Mouse (Mus musculus) heart, postnatal 0 days (tissue): ENCODE results near the gene Abi1.

Experiments
- CTCF ChIP-seq: IDR thresholded peaks from 2 replicates; pipeline ENCODE4 v1.5.1; 2016; ENCODE audit warnings: antibody characterized with exemption, control low read depth, low read depth
- EP300 ChIP-seq: IDR thresholded peaks from 2 replicates; pipeline ENCODE4 v1.6.1; 2016; ENCODE audit warnings: antibody characterized with exemption, low read depth

GRCm38 (mm10) chr2:22954278-22954677 lies 85.8 kb downstream of the Abi1 start:
- TF ChIP-seq CTCF (no peak), EP300 (no peak)
